Mouse (Mus musculus): ENCODE measurements around the gene AC109138.7. TPM values are rescaled to one million over a fixed set of nuclear protein-coding genes. Genes with fewer than 3 reads are reported as not detected.

The AC109138.7 gene
- polyA plus RNA-seq, 1 experiment from 2014 or later, result not detected

DNA sequence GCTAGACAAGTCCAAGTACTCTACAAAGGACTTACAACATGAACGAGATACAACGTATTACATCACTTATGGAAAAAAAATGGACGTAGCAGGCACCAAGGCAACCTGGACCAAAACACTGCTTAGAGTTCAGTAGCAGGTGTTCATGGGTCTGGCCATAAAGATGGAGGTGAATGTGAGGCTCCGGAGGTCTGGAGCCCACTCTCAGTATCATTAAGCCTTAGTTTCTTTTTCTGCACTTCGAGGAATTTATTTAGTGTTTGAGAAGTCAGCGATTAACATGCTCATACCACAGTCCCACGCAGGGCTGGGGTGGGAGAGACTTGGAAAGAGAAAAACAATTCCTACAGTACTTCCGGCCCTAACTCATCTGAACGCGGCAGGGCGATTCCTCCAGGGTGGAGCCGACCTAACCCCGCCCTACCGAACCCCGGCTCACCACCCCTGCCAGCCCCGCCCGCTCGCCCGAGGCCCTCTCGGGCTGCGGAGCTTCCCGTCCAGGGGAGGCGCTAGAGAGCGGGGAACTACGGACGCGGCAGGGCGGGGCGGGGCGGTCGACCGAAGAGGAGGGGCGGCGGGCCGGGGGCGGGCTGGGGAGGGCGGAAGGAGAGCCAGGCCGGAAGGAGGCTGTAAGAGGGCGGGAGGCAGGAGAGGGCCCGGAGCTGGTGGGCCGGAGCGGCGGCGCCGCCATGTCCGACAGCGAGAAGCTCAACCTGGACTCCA lies 22.5 kb upstream of the AC109138.7 start, which contains the start of gene Ppp1ca:
Ppp1ca (plus strand) TSS at position 538 of the 723 bp plus-strand sequence.
- H3K27ac ChIP-seq (ENCODE audit: low read depth, low read length), result peak within 1 kb of the TSS; percentile 71
- no peaks in the 10 kb centered on the region for H3K27me3 ChIP-seq (ENCODE audit: control insufficient read depth, insufficient read depth, low read length)
- peak; percentile 99 for DNase-seq (ENCODE audit: low spot score)
- ATAC-seq (replicated peaks; ENCODE audit: low FRiP score), result peak; percentile 94
- H3K4me3 ChIP-seq (ENCODE audit: low read depth, low read length), result peak within 1 kb of the TSS; percentile 89
- H3K36me3 ChIP-seq (ENCODE audit: control insufficient read depth, insufficient read depth, low read length), result peaks cover 14% of the 10 kb centered on the region
- H3K4me1 ChIP-seq (replicated peaks; ENCODE audit: control insufficient read depth, insufficient read depth, low read length), result peaks cover 10% of the 10 kb centered on the region
- no peaks in the 10 kb centered on the region for H3K9me3 ChIP-seq (ENCODE audit: control insufficient read depth, low read length)
- 7% methylated on average over 43 of the region's 47 CpGs for WGBS
- peak within 1 kb of the TSS; percentile 97 for H3K9ac ChIP-seq (ENCODE audit: low read length)
- peak within 1 kb of the TSS; percentile 93 for H3K4me2 ChIP-seq (ENCODE audit: low read depth, low read length, severe bottlenecking)

DNA sequence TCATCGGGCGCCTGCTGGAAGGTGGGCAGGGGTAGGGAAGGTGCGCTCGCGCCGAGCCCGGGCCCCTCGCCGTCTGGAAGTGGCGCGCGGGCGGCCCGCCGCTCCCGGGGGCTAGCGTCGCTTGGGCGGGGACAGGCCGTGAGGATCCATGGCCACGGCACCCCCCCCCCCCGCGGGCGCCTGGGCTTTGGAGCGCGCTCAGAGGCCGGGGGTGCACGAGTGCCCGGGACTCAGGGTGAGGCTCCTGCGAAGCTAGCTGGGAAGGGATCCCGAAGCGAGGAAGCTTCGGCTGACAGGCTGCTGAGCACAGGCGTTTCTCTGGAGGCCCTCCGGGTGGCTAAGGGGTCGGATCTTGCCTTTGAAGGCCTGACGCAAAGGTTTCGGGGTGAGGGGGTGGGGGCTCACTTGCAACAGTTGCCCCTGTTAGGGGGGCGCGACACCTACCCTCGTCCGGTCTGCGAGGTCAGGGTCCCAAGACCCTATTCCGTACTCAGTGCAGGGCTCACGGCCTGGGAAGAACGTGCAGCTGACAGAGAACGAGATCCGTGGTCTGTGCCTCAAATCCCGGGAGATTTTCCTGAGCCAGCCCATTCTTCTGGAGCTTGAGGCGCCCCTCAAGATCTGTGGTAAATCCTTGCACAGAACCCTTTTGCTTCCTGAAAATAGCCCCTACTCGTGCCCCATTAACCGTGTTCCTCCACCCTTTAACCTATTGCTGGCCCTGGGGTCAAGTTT lies 21.7 kb upstream of the AC109138.7 start:
- Histone ChIP-seq H3K4me3 (ENCODE audit: low read depth, low read length) (peak overlapping the region; percentile 89), H3K9ac (ENCODE audit: low read length) (peak overlapping the region; percentile 97), H3K36me3 (ENCODE audit: control insufficient read depth, insufficient read depth, low read length) (peaks cover 18% of the 10 kb centered on the region), H3K4me1 (replicated peaks; ENCODE audit: control insufficient read depth, insufficient read depth, low read length) (peaks cover 10% of the 10 kb centered on the region), H3K9me3 (ENCODE audit: control insufficient read depth, low read length) (no peaks in the 10 kb centered on the region), H3K27ac (ENCODE audit: low read depth, low read length) (peak overlapping the region; percentile 71; the same call in 1 of the 2 replicates), H3K4me2 (ENCODE audit: low read depth, low read length, severe bottlenecking) (peak overlapping the region; percentile 93), H3K27me3 (ENCODE audit: control insufficient read depth, insufficient read depth, low read length) (no peaks in the 10 kb centered on the region)
- no peak for ATAC-seq (replicated peaks; ENCODE audit: low FRiP score)
- 1% methylated on average over 52 of the region's 52 CpGs for WGBS
- no peak for DNase-seq (ENCODE audit: low spot score)

DNA sequence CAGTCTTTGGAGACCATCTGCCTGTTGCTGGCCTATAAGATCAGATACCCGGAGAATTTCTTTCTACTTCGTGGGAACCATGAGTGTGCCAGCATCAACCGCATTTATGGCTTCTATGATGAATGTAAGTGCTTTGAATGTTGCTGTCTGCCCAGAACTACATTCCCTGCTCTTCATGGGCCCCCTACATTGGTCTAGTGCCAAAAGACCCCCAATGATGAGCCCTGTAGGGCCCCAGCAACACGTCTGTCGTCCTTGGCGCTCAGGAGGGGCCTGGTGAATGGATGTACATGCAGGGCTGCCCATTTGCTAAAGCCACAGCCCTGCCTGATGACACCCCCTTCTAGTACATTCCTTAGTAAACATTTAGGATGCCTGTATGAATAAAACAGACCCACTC lies 21.0 kb upstream of the AC109138.7 start:
- no peak for ATAC-seq (replicated peaks; ENCODE audit: low FRiP score)
- H3K4me3 ChIP-seq (ENCODE audit: low read depth, low read length), result peak overlapping the region; percentile 89
- DNase-seq (ENCODE audit: low spot score), result no peak
- no peaks in the 10 kb centered on the region for H3K9me3 ChIP-seq (ENCODE audit: control insufficient read depth, low read length)
- WGBS, result 73% methylated on average over 6 of the region's 6 CpGs
- H3K27ac ChIP-seq (ENCODE audit: low read depth, low read length), result no peak overlapping the region
- peaks cover 10% of the 10 kb centered on the region for H3K4me1 ChIP-seq (replicated peaks; ENCODE audit: control insufficient read depth, insufficient read depth, low read length)
- H3K4me2 ChIP-seq (ENCODE audit: low read depth, low read length, severe bottlenecking), result peak overlapping the region; percentile 93
- no peaks in the 10 kb centered on the region for H3K27me3 ChIP-seq (ENCODE audit: control insufficient read depth, insufficient read depth, low read length)
- peaks cover 18% of the 10 kb centered on the region for H3K36me3 ChIP-seq (ENCODE audit: control insufficient read depth, insufficient read depth, low read length)
- H3K9ac ChIP-seq (ENCODE audit: low read length), result peak overlapping the region; percentile 97

DNA sequence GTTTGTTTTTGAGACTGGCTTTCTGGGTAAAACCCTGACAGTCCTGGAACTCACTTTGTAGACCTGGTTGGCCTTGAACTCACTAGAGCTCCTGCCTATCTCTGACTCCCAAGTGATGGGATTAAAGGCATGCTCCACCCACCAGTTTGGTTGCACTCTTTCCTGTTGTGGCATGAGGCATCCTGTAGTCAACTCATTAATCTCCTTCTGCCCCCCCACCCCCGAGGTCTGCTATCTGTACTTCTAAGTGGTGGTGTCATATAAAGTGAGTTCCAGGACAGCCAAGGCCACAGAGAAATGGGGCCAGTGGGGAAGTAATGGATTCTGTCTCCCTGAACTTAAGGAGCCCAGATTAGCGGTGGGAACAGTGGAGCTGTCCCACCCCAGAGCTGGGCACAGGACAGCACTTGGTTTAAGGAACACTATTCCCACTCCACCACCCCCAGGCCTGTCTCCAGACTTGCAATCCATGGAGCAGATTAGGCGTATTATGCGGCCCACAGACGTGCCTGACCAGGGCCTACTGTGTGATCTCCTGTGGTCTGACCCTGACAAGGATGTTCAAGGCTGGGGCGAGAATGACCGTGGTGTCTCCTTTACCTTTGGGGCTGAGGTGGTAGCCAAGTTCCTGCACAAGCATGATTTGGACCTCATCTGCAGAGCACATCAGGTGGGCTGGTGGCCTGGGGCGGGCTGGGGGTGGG lies 20.0 kb upstream of the AC109138.7 start:
- Histone ChIP-seq H3K36me3 (ENCODE audit: control insufficient read depth, insufficient read depth, low read length) (peaks cover 18% of the 10 kb centered on the region), H3K4me3 (ENCODE audit: low read depth, low read length) (no peak overlapping the region), H3K9me3 (ENCODE audit: control insufficient read depth, low read length) (no peaks in the 10 kb centered on the region), H3K27me3 (ENCODE audit: control insufficient read depth, insufficient read depth, low read length) (no peaks in the 10 kb centered on the region), H3K9ac (ENCODE audit: low read length) (no peak overlapping the region), H3K4me2 (ENCODE audit: low read depth, low read length, severe bottlenecking) (no peak overlapping the region), H3K4me1 (replicated peaks; ENCODE audit: control insufficient read depth, insufficient read depth, low read length) (peaks cover 10% of the 10 kb centered on the region), H3K27ac (ENCODE audit: low read depth, low read length) (no peak overlapping the region)
- 91% methylated on average over 8 of the region's 8 CpGs for WGBS
- ATAC-seq (replicated peaks; ENCODE audit: low FRiP score), result no peak
- DNase-seq (ENCODE audit: low spot score), result no peak

DNA sequence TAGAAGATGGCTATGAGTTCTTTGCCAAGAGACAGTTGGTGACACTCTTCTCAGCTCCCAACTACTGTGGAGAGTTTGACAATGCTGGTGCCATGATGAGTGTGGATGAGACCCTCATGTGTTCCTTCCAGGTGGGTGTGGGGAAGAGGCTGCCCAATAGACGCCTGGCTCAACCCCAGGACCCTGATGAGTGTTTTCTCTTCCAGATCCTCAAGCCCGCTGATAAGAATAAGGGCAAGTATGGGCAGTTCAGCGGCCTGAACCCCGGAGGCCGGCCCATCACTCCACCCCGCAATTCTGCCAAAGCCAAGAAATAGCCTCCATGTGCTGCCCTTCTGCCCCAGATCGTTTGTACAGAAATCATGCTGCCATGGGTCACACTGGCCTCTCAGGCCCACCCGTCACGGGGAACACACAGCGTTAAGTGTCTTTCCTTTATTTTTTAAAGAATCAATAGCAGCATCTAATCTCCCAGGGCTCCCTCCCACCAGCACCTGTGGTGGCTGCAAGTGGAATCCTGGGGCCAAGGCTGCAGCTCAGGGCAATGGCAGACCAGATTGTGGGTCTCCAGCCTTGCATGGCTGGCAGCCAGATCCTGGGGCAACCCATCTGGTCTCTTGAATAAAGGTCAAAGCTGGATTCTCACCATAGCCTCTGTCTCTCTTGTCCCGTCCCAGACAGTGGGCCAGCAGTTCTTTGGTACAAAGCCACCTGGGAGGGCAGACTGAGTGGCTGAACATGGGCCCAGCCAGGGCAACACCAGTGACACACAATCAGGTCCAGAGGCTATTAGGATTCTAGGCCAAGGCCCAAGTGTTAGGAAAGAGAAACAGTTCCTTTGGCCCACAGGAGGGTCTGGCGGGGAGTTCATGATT lies 19.1 kb upstream of the AC109138.7 start:
- WGBS, result 84% methylated on average over 12 of the region's 12 CpGs
- no peak for ATAC-seq (replicated peaks; ENCODE audit: low FRiP score)
- no peak overlapping the region for H3K4me3 ChIP-seq (ENCODE audit: low read depth, low read length)

DNA sequence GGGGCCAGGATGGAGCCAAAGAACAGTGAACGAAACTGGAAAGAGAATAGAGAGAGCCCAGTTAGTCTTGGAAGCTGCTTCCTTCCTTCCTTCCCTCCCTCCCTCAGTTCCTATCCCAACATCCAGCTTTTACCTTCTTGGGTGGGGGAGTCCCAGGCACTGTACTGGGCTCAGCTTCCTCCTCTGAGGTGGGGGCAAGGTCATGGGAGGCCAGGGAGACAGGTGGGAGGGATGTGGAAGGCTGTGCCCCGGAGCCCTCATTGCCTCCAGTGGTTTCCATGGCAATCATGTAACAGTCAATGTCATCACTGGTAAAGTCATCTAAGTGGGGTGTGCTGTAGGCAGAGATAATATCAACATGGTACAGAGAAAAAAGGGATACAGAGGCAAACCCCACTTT lies 18.1 kb upstream of the AC109138.7 start:
- WGBS, result 70% methylated on average over 2 of the region's 2 CpGs
- H3K9ac ChIP-seq (ENCODE audit: low read length), result no peak overlapping the region
- H3K4me1 ChIP-seq (replicated peaks; ENCODE audit: control insufficient read depth, insufficient read depth, low read length), result peaks cover 20% of the 10 kb centered on the region
- no peak for DNase-seq (ENCODE audit: low spot score)
- no peaks in the 10 kb centered on the region for H3K27me3 ChIP-seq (ENCODE audit: control insufficient read depth, insufficient read depth, low read length)
- no peaks in the 10 kb centered on the region for H3K9me3 ChIP-seq (ENCODE audit: control insufficient read depth, low read length)
- no peak overlapping the region for H3K4me3 ChIP-seq (ENCODE audit: low read depth, low read length)
- no peak overlapping the region for H3K27ac ChIP-seq (ENCODE audit: low read depth, low read length)
- no peak overlapping the region for H3K4me2 ChIP-seq (ENCODE audit: low read depth, low read length, severe bottlenecking)
- ATAC-seq (replicated peaks; ENCODE audit: low FRiP score), result no peak
- H3K36me3 ChIP-seq (ENCODE audit: control insufficient read depth, insufficient read depth, low read length), result peaks cover 18% of the 10 kb centered on the region

More for the DNA sequence above, 19.1 kb upstream of the AC109138.7 start:
- H3K27me3 ChIP-seq (ENCODE audit: control insufficient read depth, insufficient read depth, low read length), result no peaks in the 10 kb centered on the region
- H3K9me3 ChIP-seq (ENCODE audit: control insufficient read depth, low read length), result no peaks in the 10 kb centered on the region
- peaks cover 18% of the 10 kb centered on the region for H3K36me3 ChIP-seq (ENCODE audit: control insufficient read depth, insufficient read depth, low read length)
- H3K4me1 ChIP-seq (replicated peaks; ENCODE audit: control insufficient read depth, insufficient read depth, low read length), result peaks cover 11% of the 10 kb centered on the region
- no peak for DNase-seq (ENCODE audit: low spot score)
- H3K27ac ChIP-seq (ENCODE audit: low read depth, low read length), result no peak overlapping the region
- no peak overlapping the region for H3K9ac ChIP-seq (ENCODE audit: low read length)
- no peak overlapping the region for H3K4me2 ChIP-seq (ENCODE audit: low read depth, low read length, severe bottlenecking)

DNA sequence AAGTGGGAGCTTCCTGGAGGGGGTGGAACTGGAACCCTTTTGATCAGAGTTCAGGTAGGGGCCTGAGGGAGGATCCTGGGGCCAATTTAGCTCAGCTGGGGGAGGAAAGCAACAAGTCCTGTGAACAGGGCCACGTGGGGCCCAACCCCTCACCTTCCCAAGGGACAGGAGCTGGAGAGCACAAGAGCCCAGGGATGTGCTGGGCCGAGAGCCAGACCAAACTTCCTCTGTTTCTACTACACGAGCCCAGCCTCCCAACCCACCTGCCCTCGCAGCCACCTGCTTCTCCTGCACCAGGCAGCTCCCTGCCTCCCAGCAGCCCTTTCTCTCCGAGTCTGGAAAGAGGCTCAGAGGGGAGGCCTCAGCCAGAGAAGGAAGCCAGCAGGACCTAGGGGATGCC lies 17.6 kb upstream of the AC109138.7 start:
- H3K27ac ChIP-seq (ENCODE audit: low read depth, low read length), result no peak overlapping the region
- ATAC-seq (replicated peaks; ENCODE audit: low FRiP score), result no peak

DNA sequence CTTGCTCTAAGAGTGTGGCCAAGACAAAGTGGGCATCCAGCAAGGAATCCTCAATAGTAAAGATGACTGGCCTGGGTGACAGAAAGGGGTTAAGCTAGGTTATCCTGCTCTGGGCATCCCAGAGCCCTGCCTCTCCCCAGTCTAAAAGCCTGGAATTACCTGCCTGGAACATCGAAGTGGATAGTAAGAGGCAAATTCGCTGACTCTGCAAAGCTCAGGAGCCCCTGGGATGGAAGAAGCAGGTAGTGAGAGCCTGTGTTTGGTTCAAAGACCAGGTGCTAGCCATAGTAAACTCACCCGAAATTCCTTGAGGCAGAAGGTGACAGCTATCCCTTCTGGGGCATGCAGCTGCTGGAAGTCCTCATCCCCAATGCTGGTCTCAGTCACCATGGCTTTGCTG lies 17.0 kb upstream of the AC109138.7 start:
- Histone ChIP-seq H3K27ac (ENCODE audit: low read depth, low read length) (no peak overlapping the region), H3K9ac (ENCODE audit: low read length) (no peak overlapping the region), H3K27me3 (ENCODE audit: control insufficient read depth, insufficient read depth, low read length) (no peaks in the 10 kb centered on the region), H3K4me3 (ENCODE audit: low read depth, low read length) (no peak overlapping the region), H3K4me2 (ENCODE audit: low read depth, low read length, severe bottlenecking) (no peak overlapping the region), H3K36me3 (ENCODE audit: control insufficient read depth, insufficient read depth, low read length) (peaks cover 18% of the 10 kb centered on the region), H3K9me3 (ENCODE audit: control insufficient read depth, low read length) (no peaks in the 10 kb centered on the region), H3K4me1 (replicated peaks; ENCODE audit: control insufficient read depth, insufficient read depth, low read length) (peaks cover 23% of the 10 kb centered on the region)
- 74% methylated on average over 3 of the region's 3 CpGs for WGBS
- DNase-seq (ENCODE audit: low spot score) (no peak), ATAC-seq (replicated peaks; ENCODE audit: low FRiP score) (no peak)

More for the DNA sequence above, 17.6 kb upstream of the AC109138.7 start:
- 72% methylated on average over 5 of the region's 5 CpGs for WGBS
- Histone ChIP-seq H3K36me3 (ENCODE audit: control insufficient read depth, insufficient read depth, low read length) (peaks cover 18% of the 10 kb centered on the region), H3K9me3 (ENCODE audit: control insufficient read depth, low read length) (no peaks in the 10 kb centered on the region), H3K4me1 (replicated peaks; ENCODE audit: control insufficient read depth, insufficient read depth, low read length) (peaks cover 17% of the 10 kb centered on the region), H3K27me3 (ENCODE audit: control insufficient read depth, insufficient read depth, low read length) (no peaks in the 10 kb centered on the region), H3K9ac (ENCODE audit: low read length) (no peak overlapping the region), H3K4me2 (ENCODE audit: low read depth, low read length, severe bottlenecking) (no peak overlapping the region), H3K4me3 (ENCODE audit: low read depth, low read length) (no peak overlapping the region)
- no peak for DNase-seq (ENCODE audit: low spot score)

Data from forebrain, embryonic 11.5 days (tissue).